Mouse (Mus musculus) cerebellum, adult 2 months (tissue): Measurements from ENCODE around the gene Taok3.

Experiments
- CTCF ChIP-seq: fragments of 200-500 bp; IDR thresholded peaks from 2 replicates; pipeline ENCODE4 v1.5.1; 2011; ENCODE audit warnings: low read depth, mild to moderate bottlenecking, control low read depth, low read length, moderate library complexity, borderline replicate concordance; ENCODE audit not compliant: insufficient read depth
- POLR2A ChIP-seq: fragments of 200-500 bp; IDR thresholded peaks from 2 replicates; pipeline ENCODE4 v1.6.1; 2011; ENCODE audit warnings: low read length, control low read depth, borderline replicate concordance; ENCODE audit not compliant: insufficient read depth

DNA sequence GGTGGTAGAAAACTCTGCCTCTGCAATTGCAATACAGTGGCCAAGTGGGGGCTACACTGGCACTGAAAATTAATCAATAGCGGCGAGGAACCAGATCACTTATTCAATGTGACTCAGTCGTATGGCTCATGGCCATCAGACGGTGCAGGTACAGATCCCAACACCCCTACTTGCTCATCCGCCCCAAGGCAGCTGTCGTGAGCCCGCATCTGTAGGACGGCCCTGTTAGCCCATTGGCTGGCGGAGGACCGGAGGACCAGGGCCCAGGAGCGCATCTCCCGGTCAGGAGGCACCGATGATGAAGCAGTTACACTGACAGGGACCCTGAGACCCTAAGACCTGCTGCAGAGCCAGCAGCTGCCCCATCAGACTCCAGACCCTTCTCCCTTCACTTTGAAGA, 11.2 kb upstream of the Taok3 start:
- TF ChIP-seq POLR2A (no peak), CTCF (no peak)
